Mouse (Mus musculus) liver, embryonic 14.5 days (tissue): ENCODE results near the gene Gm44502. TPM values are rescaled to one million over a fixed set of nuclear protein-coding genes. Genes with fewer than 3 reads are reported as not detected.

Experiments
- ATAC-seq: fragments of 200-750 bp; cut with Nextera tagmentation; 2 replicates; pipeline ENCODE4 v1.8.0; 2017; ENCODE audit warnings: moderate number of reproducible peaks, mild to moderate bottlenecking, moderate library complexity; ENCODE audit not compliant: insufficient read depth
- DNase-seq, 3 experiments: peaks; one replicate each; pipeline ENCODE4 v3.0.0-alpha.2; 2012 to 2013; ENCODE audit warnings: low read depth in 3 of 3, low spot score in 3 of 3
- H3K27ac ChIP-seq: fragments of 300-500 bp; sonication (generic); 2 replicates; pipeline ENCODE4 v1.5.1; 2014; ENCODE audit warnings: moderate library complexity, mild to moderate bottlenecking, control low read depth, inconsistent platforms
- H3K27me3 ChIP-seq: fragments of 300-500 bp; sonication (generic); 2 replicates; pipeline ENCODE4 v1.6.1; 2014; ENCODE audit warnings: mild to moderate bottlenecking, low read length, moderate library complexity; ENCODE audit not compliant: control insufficient read depth, insufficient read depth
- H3K36me3 ChIP-seq: fragments of 300-500 bp; sonication (generic); replicated peaks from 2 replicates; pipeline ENCODE4 v1.6.1; 2014; ENCODE audit warnings: low read depth; ENCODE audit not compliant: control insufficient read depth, insufficient read depth
- H3K4me1 ChIP-seq, 2 experiments: fragments of 200-500 bp in 1 of 2; fragments of 300-500 bp in 1 of 2; sonication (generic) in 1 of 2; replicated peaks; 2 replicates each; pipeline ENCODE4 v1.6.1; 2012 to 2014; ENCODE audit warnings: antibody characterized with exemption in 1 of 2, inconsistent platforms in 1 of 2, low read length in 1 of 2; ENCODE audit not compliant: control insufficient read depth in 2 of 2, insufficient read depth in 2 of 2
- H3K4me2 ChIP-seq: fragments of 300-500 bp; sonication (generic); 2 replicates; pipeline ENCODE4 v1.6.1; 2014; ENCODE audit warnings: low read depth, mild to moderate bottlenecking, control low read depth, moderate library complexity
- H3K4me3 ChIP-seq, 2 experiments: fragments of 200-500 bp in 1 of 2; fragments of 300-500 bp in 1 of 2; sonication (generic) in 1 of 2; 2 replicates each; pipeline ENCODE4 v1.5.1; 2012 to 2014; ENCODE audit warnings: low read depth in 2 of 2, low read length in 2 of 2, mild to moderate bottlenecking in 2 of 2, control low read depth in 1 of 2, inconsistent platforms in 1 of 2, moderate library complexity in 1 of 2; ENCODE audit not compliant: insufficient read depth in 1 of 2
- H3K9ac ChIP-seq: fragments of 300-500 bp; sonication (generic); replicated peaks from 2 replicates; pipeline ENCODE4 v1.6.1; 2014; ENCODE audit warnings: mild to moderate bottlenecking, control low read depth, moderate library complexity
- H3K9me3 ChIP-seq: fragments of 300-500 bp; sonication (generic); 2 replicates; pipeline ENCODE4 v1.6.1; 2016; ENCODE audit warnings: low read length, mixed read lengths; ENCODE audit not compliant: control insufficient read depth
- CTCF ChIP-seq: IDR thresholded peaks from 2 replicates; pipeline ENCODE4 v1.5.1; 2016; ENCODE audit warnings: antibody characterized with exemption, low read depth, control low read depth
- EP300 ChIP-seq: IDR thresholded peaks from 2 replicates; pipeline ENCODE4 v1.6.1; 2016; ENCODE audit warnings: antibody characterized with exemption, low read depth
- WGBS: fragments of 180-500 bp; shearing (Covaris S2); extraction: QIAGEN DNeasy Blood & Tissue Kit; methylation state at CpG from one replicate; pipeline ENCODE4 v1.1.7; 2014; ENCODE audit not compliant: insufficient replicate concordance; 5-methylcytosine and 5-hydroxymethylcytosine counted together
- polyA plus RNA-seq, 2 experiments: library from polyadenylated mRNA; depleted of rRNA in 1 of 2; stranded (reverse) in 1 of 2; unstranded in 1 of 2; fragments of >200 nt; fragmentation: Nextera tagmentation in 1 of 2; extraction: Ambion mirVana in 1 of 2; gene quantifications; 2 replicates each; pipeline versions ENCODE4 v1.2.1 to v1.2.3; 2012 to 2014

Gene Gm44502
- polyA plus RNA-seq, 2 experiments: 0.14 to 0.19 TPM

- H3K27me3 ChIP-seq: peaks cover 31% of the 10 kb centered on the region
- WGBS: 19% methylated on average over 46 of the region's 46 CpGs
- H3K4me3 ChIP-seq: peak overlapping the region; percentile 23 to 45; a peak in 3 of 4 replicates
- H3K9ac ChIP-seq: no peak overlapping the region; the same call in 1 of the 2 replicates
- no peaks in the 10 kb centered on the region for H3K36me3 ChIP-seq
- peak overlapping the region; percentile 71 for H3K4me2 ChIP-seq
- no peak for DNase-seq
- ATAC-seq: no peak
- H3K9me3 ChIP-seq: no peaks in the 10 kb centered on the region
- peaks cover 0 to 2% of the 10 kb centered on the region in 2 experiments; a peak in 1 of 4 replicates for H3K4me1 ChIP-seq
- H3K27ac ChIP-seq: no peak overlapping the region
- TF ChIP-seq CTCF: no peak
- no peak for TF ChIP-seq EP300
Observed at GRCm38 (mm10) chr15:89377938-89378828, 51.3 kb downstream of the Gm44502 start.

GRCm38 (mm10) chr15:89377362-89377761, 52.1 kb downstream of the Gm44502 start:
- no peak overlapping the region for H3K27ac ChIP-seq
- no peaks in the 10 kb centered on the region for H3K9me3 ChIP-seq
- peaks cover 0 to 4% of the 10 kb centered on the region in 2 experiments; a peak in 1 of 4 replicates for H3K4me1 ChIP-seq
- H3K27me3 ChIP-seq: peaks cover 31% of the 10 kb centered on the region
- TF ChIP-seq EP300: no peak
- TF ChIP-seq CTCF: no peak
- no peak overlapping the region for H3K4me3 ChIP-seq
- no peak for DNase-seq
- WGBS: 11% methylated on average over 18 of the region's 18 CpGs
- peaks cover 2% of the 10 kb centered on the region for H3K36me3 ChIP-seq
- no peak overlapping the region; the same call in 1 of the 2 replicates for H3K4me2 ChIP-seq
- ATAC-seq: no peak
- no peak overlapping the region for H3K9ac ChIP-seq

GRCm38 (mm10) chr15:89376957-89377356, 52.5 kb downstream of the Gm44502 start, which contains the start of gene Tymp:
Gene Tymp, minus strand, starts transcription at chr15:89377039.
- no peak for DNase-seq
- no peak within 1 kb of the TSS for H3K27ac ChIP-seq
- no peak within 1 kb of the TSS for H3K9ac ChIP-seq
- no peak for ATAC-seq
- H3K4me1 ChIP-seq: peaks cover 0 to 4% of the 10 kb centered on the region in 2 experiments; a peak in 1 of 4 replicates
- no peak within 1 kb of the TSS for H3K4me3 ChIP-seq
- no peaks in the 10 kb centered on the region for H3K9me3 ChIP-seq
- H3K27me3 ChIP-seq: peaks cover 31% of the 10 kb centered on the region
- peaks cover 6% of the 10 kb centered on the region for H3K36me3 ChIP-seq
- WGBS: 41% methylated on average over 16 of the region's 16 CpGs
- no peak for TF ChIP-seq CTCF
- no peak for TF ChIP-seq EP300
- H3K4me2 ChIP-seq: no peak within 1 kb of the TSS; the same call in 1 of the 2 replicates

- DNase-seq (no peak), ATAC-seq (no peak)
- H3K4me3 ChIP-seq: no peak overlapping the region
- H3K9me3 ChIP-seq: no peaks in the 10 kb centered on the region
- H3K27ac ChIP-seq: no peak overlapping the region
- H3K36me3 ChIP-seq: peaks cover 16% of the 10 kb centered on the region
- H3K4me1 ChIP-seq: peaks cover 0 to 4% of the 10 kb centered on the region in 2 experiments; a peak in 1 of 4 replicates
- 71% methylated on average over 7 of the region's 7 CpGs for WGBS
- peaks cover 31% of the 10 kb centered on the region for H3K27me3 ChIP-seq
- TF ChIP-seq CTCF (no peak), EP300 (no peak)
- no peak overlapping the region for H3K4me2 ChIP-seq
- no peak overlapping the region for H3K9ac ChIP-seq
Observed at GRCm38 (mm10) chr15:89376040-89376439, 53.5 kb downstream of the Gm44502 start.

GRCm38 (mm10) chr15:89374801-89375534, 54.5 kb downstream of the Gm44502 start:
- H3K4me1 ChIP-seq: peaks cover 0 to 4% of the 10 kb centered on the region in 2 experiments; a peak in 1 of 4 replicates
- TF ChIP-seq EP300: no peak
- TF ChIP-seq CTCF: no peak
- 82% methylated on average over 17 of the region's 17 CpGs for WGBS
- H3K27ac ChIP-seq: no peak overlapping the region
- no peak for DNase-seq
- no peak overlapping the region for H3K9ac ChIP-seq
- no peak overlapping the region for H3K4me3 ChIP-seq
- H3K9me3 ChIP-seq: no peaks in the 10 kb centered on the region
- H3K4me2 ChIP-seq: peak overlapping the region; percentile 75; the same call in 1 of the 2 replicates
- peaks cover 31% of the 10 kb centered on the region for H3K27me3 ChIP-seq
- H3K36me3 ChIP-seq: peaks cover 26% of the 10 kb centered on the region
- no peak for ATAC-seq
